Mouse (Mus musculus): ENCODE data around the gene Slc25a48.

GRCm38 (mm10) chr13:56443411-56443810, 5.3 kb downstream of the Slc25a48 start:
- TF ChIP-seq CTCF (IDR thresholded peaks at IDR 0.05; ENCODE audit: low read depth) (no peak), EP300 (IDR thresholded peaks at IDR 0.05; ENCODE audit: low read depth) (no peak)
